Mouse (Mus musculus) limb, embryonic 11.5 days (tissue): ENCODE results near the gene Slc25a47. TPM values are rescaled to one million over a fixed set of nuclear protein-coding genes. Genes with fewer than 3 reads are reported as not detected.

Experiments used
- ATAC-seq: fragments of 200-750 bp; cut with Nextera tagmentation; 2 replicates; pipeline ENCODE4 v1.8.0; 2017; ENCODE audit warnings: low read depth; ENCODE audit not compliant: insufficient number of reproducible peaks, low FRiP score, low TSS enrichment
- DNase-seq: peaks from one replicate; pipeline ENCODE4 v3.0.0-alpha.2; 2015; ENCODE audit warnings: low spot score
- H3K27ac ChIP-seq: fragments of 300-500 bp; sonication (generic); replicated peaks from 2 replicates; pipeline ENCODE4 v1.5.1; 2014; ENCODE audit warnings: low read depth, mild to moderate bottlenecking, low read length
- H3K27me3 ChIP-seq: fragments of 300-500 bp; sonication (generic); 2 replicates; pipeline ENCODE4 v1.6.1; 2014; ENCODE audit warnings: mild to moderate bottlenecking, low read length, mixed read lengths; ENCODE audit not compliant: control insufficient read depth, insufficient read depth
- H3K36me3 ChIP-seq: fragments of 300-500 bp; sonication (generic); 2 replicates; pipeline ENCODE4 v1.6.1; 2014; ENCODE audit warnings: mild to moderate bottlenecking, low read length, moderate library complexity, mixed read lengths; ENCODE audit not compliant: control insufficient read depth, insufficient read depth
- H3K4me1 ChIP-seq: fragments of 300-500 bp; sonication (generic); 2 replicates; pipeline ENCODE4 v1.6.1; 2014; ENCODE audit warnings: low read length, mixed read lengths; ENCODE audit not compliant: control insufficient read depth, insufficient read depth
- H3K4me2 ChIP-seq: fragments of 300-500 bp; sonication (generic); 2 replicates; pipeline ENCODE4 v1.6.1; 2014; ENCODE audit warnings: low read depth, mild to moderate bottlenecking, moderate library complexity; ENCODE audit not compliant: severe bottlenecking
- H3K4me3 ChIP-seq: fragments of 300-500 bp; sonication (generic); 2 replicates; pipeline ENCODE4 v1.5.1; 2014; ENCODE audit warnings: low read depth, low read length
- H3K9ac ChIP-seq: fragments of 300-500 bp; sonication (generic); 2 replicates; pipeline ENCODE4 v1.6.1; 2014; ENCODE audit warnings: mild to moderate bottlenecking, low read length
- H3K9me3 ChIP-seq: fragments of 300-500 bp; sonication (generic); 2 replicates; pipeline ENCODE4 v1.6.1; 2016; ENCODE audit warnings: low read length; ENCODE audit not compliant: control insufficient read depth
- WGBS: fragments of 180-500 bp; shearing (Covaris S2); extraction: QIAGEN DNeasy Blood & Tissue Kit; methylation state at CpG from one replicate; pipeline ENCODE4 v1.1.7; 2014; 5-methylcytosine and 5-hydroxymethylcytosine counted together
- polyA plus RNA-seq: library from polyadenylated mRNA; unstranded; fragments of >200 nt; fragmentation: Nextera tagmentation; extraction: Ambion mirVana; gene quantifications from 2 replicates; pipeline ENCODE4 v1.2.1, GENCODE M21; 2014

The Slc25a47 gene
- polyA plus RNA-seq, 1 experiment from 2014 or later: 18.2 TPM

DNA sequence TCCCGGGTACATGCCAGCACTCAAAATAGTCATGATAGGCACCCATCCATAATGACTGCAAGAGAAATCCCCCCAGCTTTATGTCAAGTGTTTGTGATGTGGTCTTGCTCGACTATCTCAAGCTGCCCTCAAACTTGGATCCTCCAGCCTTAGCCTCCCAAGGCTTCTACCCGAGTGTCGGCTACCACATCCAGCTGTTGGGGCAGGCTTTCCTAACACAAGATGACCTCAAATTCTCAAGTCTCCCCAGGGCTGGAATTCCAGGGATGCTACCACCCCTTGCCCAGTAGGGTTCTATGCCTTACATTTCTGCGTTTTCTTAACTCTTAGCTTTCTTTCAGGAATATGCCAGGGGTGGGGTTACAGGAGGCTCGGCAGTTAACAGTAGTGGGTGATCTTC lies 5.5 kb upstream of the Slc25a47 start:
- DNase-seq: no peak
- ATAC-seq: no peak
- Histone ChIP-seq H3K9ac (no peak overlapping the region), H3K27ac (no peak overlapping the region), H3K27me3 (no peaks in the 10 kb centered on the region), H3K4me3 (no peak overlapping the region), H3K9me3 (0 out of 2 replicates have a peak, but pooled peaks cover 2% of the 10 kb centered on the region), H3K36me3 (peaks cover 3% of the 10 kb centered on the region; the same call in 1 of the 2 replicates), H3K4me1 (peaks cover 3% of the 10 kb centered on the region; the same call in 1 of the 2 replicates), H3K4me2 (no peak overlapping the region)
- 91% methylated on average over 6 of the region's 6 CpGs for WGBS

DNA sequence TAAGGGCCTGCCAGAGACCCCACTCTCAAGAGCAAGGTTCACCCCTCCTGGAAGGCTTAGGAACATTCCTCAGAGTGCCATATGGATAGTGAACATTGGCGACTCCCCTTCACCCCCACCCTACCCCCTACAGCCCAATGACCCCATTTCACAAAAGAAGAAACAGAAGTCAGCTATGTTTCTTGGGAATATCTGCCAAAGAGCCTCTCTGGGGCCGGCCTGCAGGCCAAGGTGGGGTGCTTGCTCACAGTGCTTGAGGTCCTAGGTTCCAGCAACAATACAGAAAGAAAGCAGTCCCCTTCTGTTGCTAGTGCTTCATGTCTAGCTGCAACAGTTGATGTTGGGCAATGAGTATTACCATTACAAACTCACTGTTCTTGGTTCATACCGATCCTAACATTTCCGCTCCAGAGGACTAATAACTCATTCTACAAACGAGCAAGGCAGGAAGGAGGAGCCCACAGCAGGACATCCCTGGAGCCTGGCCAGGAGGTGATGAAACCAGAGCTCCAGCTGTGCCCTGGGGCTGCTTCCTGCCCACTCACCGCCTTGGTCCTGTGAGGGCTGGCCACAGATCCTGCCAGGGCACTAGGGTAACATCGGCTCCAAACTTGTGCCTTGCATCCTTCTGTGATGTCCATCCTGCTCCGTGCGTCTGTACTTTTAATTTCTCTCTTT lies 3.7 kb upstream of the Slc25a47 start:
- 0 out of 2 replicates have a peak, but pooled peaks cover 2% of the 10 kb centered on the region for H3K9me3 ChIP-seq
- H3K27me3 ChIP-seq: no peaks in the 10 kb centered on the region
- no peak overlapping the region for H3K9ac ChIP-seq
- peaks cover 3% of the 10 kb centered on the region; the same call in 1 of the 2 replicates for H3K36me3 ChIP-seq
- no peak overlapping the region for H3K27ac ChIP-seq
- H3K4me3 ChIP-seq: no peak overlapping the region
- H3K4me2 ChIP-seq: no peak overlapping the region
- WGBS: 63% methylated on average over 9 of the region's 9 CpGs
- peaks cover 10% of the 10 kb centered on the region for H3K4me1 ChIP-seq
- no peak for ATAC-seq
- no peak for DNase-seq

DNA sequence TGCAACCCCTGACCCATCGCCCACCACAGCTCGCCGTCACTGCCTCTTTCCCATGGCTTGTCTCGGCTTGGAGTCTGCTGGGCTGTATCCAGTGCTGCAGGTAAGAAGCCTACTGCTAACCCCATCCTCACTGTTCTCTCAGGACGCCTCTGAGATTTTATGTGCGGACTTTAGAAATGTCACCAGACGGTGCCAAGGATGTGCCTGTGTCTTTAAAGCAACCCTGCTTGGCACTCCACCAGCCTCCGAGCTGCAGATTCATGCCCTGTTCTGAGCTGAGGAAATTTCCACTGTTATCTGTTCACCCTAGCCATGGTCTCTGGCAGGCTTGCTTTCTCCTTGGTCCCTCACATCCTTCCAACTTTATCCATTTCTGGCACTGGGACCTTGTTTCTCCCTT lies 3.0 kb upstream of the Slc25a47 start:
- Histone ChIP-seq H3K4me2 (no peak overlapping the region), H3K4me3 (no peak overlapping the region), H3K27me3 (no peaks in the 10 kb centered on the region), H3K36me3 (no peaks in the 10 kb centered on the region; the same call in 1 of the 2 replicates), H3K9ac (no peak overlapping the region), H3K27ac (no peak overlapping the region), H3K9me3 (0 out of 2 replicates have a peak, but pooled peaks cover 2% of the 10 kb centered on the region), H3K4me1 (peaks cover 15% of the 10 kb centered on the region)
- no peak for DNase-seq
- ATAC-seq: no peak
- 91% methylated on average over 8 of the region's 8 CpGs for WGBS

DNA sequence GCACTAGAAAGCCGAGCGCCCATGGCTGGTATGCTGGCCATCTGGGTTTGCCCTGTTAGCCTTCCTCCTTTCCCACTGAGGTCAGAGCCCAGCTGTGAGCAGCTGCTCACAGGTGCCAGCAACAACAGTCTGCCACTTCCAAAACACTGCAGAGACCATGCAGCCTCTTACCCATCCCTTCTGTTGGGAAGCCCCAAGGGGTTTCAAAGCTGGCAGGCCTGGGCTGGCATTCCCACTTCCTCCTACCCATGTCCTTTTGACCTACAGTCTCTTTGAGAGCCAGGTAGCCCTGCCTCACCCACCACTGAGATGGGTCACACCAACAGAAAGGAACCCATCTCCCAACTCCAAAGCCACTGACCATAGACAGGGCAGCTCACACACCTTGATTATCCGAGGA lies 2.4 kb upstream of the Slc25a47 start:
- Histone ChIP-seq H3K9me3 (no peaks in the 10 kb centered on the region), H3K4me2 (no peak overlapping the region), H3K4me3 (no peak overlapping the region), H3K27me3 (no peaks in the 10 kb centered on the region), H3K36me3 (peaks cover 2% of the 10 kb centered on the region; the same call in 1 of the 2 replicates), H3K9ac (no peak overlapping the region), H3K27ac (no peak overlapping the region), H3K4me1 (peaks cover 15% of the 10 kb centered on the region)
- WGBS: 95% methylated on average over 3 of the region's 3 CpGs
- ATAC-seq: no peak
- DNase-seq: no peak

DNA sequence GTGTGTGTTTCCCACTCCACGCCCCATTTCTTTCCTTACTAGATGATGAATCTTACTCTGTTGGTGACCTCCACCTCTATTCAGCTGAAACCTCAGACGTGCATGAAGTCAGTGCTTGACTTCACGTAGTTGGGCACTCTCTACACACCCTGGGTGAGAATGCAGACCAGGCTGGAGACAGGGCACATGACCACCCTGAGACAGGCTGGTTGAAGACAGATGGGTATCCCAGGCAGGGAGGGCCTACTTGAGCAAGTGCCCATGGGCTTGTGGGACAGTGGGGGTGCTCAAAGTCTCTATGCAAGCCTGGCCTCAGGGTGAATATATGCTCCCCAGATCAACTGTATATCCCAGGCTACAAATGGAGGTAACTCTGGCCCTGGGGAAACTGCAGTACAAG lies 1.5 kb upstream of the Slc25a47 start:
- Histone ChIP-seq H3K9ac (no peak overlapping the region), H3K9me3 (no peaks in the 10 kb centered on the region), H3K36me3 (peaks cover 2% of the 10 kb centered on the region; the same call in 1 of the 2 replicates), H3K27me3 (no peaks in the 10 kb centered on the region), H3K4me1 (peaks cover 15% of the 10 kb centered on the region), H3K4me3 (no peak overlapping the region), H3K4me2 (no peak overlapping the region), H3K27ac (no peak overlapping the region)
- DNase-seq: no peak
- WGBS: 85% methylated on average over 3 of the region's 3 CpGs
- no peak for ATAC-seq

DNA sequence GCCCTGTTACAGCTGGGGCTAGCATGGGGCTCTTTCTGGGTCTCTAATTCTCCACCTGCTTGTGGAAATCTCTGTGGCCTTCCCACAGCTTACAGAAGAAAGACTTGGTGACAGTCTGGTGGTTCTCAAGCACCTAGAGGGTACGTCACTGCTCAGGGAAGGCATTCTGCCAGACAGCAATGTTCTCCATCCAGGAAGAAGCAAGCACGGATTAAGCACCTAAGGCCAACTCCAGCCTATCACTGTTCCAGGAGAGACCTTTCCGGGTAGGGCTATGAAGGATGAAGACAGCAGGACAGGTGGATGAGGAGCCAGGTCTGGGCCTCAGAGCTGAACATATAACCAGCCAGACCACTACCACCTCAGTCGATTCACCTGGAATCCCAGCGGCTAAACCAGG lies 1.1 kb upstream of the Slc25a47 start:
- no peak overlapping the region; the same call in 1 of the 2 replicates for H3K9ac ChIP-seq
- H3K4me1 ChIP-seq: peaks cover 15% of the 10 kb centered on the region
- peaks cover 2% of the 10 kb centered on the region; the same call in 1 of the 2 replicates for H3K36me3 ChIP-seq
- no peak overlapping the region for H3K27ac ChIP-seq
- H3K4me3 ChIP-seq: peak overlapping the region; percentile 72
- no peaks in the 10 kb centered on the region for H3K27me3 ChIP-seq
- DNase-seq (no peak), ATAC-seq (no peak)
- 41% methylated on average over 5 of the region's 5 CpGs for WGBS
- H3K9me3 ChIP-seq: no peaks in the 10 kb centered on the region
- H3K4me2 ChIP-seq: peak overlapping the region; percentile 98

DNA sequence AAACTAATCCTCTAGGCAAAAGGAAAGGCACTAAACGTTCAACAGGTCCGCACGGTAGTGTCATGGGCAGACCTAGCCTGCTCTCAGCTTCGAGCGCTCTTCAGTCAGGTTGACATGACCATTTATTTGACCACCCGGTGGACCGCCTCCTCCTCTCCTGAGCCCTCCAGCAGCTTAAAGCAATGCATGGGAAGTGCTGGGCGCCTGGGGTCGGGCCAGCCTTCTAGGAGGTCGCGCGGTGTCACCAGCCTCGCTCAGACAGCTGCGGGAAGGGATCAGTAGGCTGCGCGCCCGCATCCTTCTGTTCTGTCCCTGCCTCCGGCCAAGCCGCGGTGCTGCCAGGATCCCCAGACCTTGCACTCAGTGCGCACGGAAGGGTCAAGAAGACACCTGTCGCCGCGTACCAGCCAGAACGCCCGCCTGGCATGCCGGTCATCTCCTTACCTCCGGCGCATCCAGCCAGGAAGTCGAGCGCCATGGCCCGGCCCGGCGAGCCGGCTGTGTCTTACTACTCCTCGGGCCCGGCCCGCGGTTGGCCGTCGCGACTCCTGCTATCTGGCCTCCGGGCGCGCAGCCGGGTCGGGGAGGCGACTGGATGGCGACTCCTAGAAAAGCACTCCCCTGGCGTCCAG lies 522 bp upstream of the Slc25a47 start:
- H3K27ac ChIP-seq: no peak overlapping the region
- H3K27me3 ChIP-seq: no peaks in the 10 kb centered on the region
- no peaks in the 10 kb centered on the region for H3K9me3 ChIP-seq
- H3K4me3 ChIP-seq: peak overlapping the region; percentile 72
- H3K4me2 ChIP-seq: peak overlapping the region; percentile 98
- H3K9ac ChIP-seq: peak overlapping the region; percentile 76
- 1% methylated on average over 51 of the region's 51 CpGs for WGBS
- peaks cover 2% of the 10 kb centered on the region; the same call in 1 of the 2 replicates for H3K36me3 ChIP-seq
- no peak for DNase-seq
- peaks cover 15% of the 10 kb centered on the region for H3K4me1 ChIP-seq
- ATAC-seq: no peak

DNA sequence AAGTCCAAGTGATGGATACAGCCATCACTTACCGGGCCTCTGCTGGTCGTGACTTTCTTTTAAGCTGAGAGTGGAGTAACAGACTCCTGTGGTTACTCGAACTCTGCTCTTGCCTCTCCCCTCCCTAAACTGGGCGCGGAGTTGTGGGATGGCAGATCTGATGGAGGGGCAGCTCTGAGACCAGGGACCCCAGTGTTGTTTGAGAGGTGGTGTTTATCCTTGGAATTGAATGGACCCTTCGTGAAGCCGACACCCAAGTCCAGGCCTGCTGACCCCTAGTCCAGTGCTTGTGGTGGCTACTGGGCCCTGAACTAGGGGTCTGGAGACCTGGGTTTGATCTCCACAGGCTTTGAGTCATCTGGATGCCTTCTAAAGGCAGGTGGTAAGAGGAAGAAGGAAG lies 876 bp downstream of the Slc25a47 start:
- ATAC-seq (no peak), DNase-seq (peak; percentile 46)
- Histone ChIP-seq H3K9me3 (no peaks in the 10 kb centered on the region), H3K27me3 (no peaks in the 10 kb centered on the region), H3K4me3 (peak overlapping the region; percentile 72), H3K27ac (no peak overlapping the region), H3K4me1 (peaks cover 15% of the 10 kb centered on the region), H3K36me3 (0 out of 2 replicates have a peak, but pooled peaks cover 2% of the 10 kb centered on the region), H3K9ac (peak overlapping the region; percentile 93), H3K4me2 (peak overlapping the region; percentile 98)
- 49% methylated on average over 7 of the region's 7 CpGs for WGBS
